Mouse (Mus musculus): ENCODE data around the gene Scd1.
"Not testable (repeated sequence)": the region's sequence is repeated elsewhere in the genome, so short reads cannot be mapped to it uniquely, and the experiment has no call there.

Scd1 gene

DNA sequence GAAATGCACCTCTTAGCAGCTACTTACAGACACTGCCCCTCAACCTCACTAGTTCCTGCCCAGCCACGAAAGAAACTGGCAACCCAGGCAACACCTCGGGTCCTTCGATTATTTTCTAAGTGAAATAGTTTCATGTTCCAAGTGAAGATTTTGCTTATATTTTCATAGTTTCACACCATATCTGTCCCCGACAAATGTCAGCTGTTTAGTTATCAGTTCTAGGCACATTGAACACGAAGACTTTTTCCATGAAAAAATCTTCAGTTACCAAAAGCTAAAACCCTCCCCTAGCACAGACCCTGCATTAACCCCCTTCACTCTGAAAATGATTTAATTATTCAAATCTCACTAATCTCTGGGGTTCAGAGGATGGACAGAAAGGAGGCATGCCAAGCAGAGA lies 10.9 kb downstream of the Scd1 start:
- DNase-seq: no peak

DNA sequence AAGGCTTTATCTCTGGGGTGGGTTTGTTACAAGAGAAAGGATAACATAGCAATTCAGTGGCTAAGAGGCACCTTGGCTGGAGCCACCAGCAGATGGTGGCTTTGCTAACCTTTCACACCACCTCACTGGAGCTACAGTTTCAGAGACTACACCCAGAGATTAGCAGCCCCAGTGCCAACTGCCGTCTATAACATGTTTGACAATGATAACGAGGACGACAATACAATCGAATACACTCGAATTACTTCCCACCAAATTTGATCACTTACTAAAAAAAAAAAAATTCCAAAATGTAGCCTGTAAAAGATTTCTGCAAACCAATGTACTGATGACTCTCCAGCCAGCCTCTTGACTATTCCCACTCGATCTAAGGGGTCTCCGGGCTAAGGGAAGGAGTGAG lies 12.7 kb downstream of the Scd1 start:
- no peak for DNase-seq

DNA sequence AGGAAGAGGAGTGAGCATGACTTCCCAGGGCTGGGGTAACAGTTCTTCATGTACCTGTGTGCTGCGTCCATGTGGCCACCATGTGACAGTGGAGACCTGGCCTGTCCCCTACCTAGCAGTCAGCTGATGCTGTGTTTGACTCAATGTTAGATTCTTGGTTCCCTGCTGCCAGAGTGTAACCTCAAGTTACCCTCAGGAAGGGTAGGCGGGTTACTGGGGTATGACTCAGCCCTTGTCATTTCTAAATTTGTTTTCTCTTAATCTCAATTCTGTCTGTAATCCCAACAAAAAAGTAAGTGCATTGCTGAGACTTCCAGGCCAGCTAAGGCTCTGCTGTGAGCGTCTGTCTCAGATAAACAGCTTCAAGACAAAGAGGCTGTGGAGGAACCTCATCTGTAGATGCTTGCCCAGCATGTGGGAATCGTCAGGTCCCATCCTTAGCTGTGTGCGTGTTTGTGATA lies 13.7 kb downstream of the Scd1 start:
- DNase-seq: no peak

DNA sequence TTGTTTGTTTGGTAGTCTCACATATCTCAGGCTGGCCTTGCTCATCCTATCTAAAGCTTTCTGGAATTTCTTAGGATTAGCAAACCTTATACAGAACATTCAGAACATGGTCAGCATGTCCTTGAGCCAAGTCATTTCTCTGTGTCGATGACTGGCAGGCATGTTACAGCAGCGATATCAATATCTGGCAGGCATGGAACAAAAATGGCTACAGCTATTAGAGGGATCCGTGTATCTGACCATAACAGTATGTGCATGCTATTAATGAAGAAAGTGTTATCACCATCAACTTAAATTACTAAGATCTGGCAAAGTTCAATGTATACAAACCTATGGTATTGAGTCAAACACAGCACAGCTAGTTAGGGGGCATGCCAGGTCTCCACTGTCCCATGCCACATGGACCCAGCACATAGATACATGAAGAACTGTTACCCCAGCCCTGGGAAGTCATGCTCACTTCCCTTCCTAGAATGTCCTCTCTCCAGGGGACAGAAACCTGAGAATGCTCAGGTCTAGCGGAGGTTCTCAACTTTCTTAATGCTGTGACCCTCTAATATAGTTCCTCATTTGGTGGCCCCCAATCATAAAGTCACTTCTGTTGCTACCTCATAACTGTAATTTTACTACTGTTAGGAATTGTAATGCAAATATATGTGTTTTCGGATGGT lies 15.2 kb downstream of the Scd1 start:
- no peak for DNase-seq

DNA sequence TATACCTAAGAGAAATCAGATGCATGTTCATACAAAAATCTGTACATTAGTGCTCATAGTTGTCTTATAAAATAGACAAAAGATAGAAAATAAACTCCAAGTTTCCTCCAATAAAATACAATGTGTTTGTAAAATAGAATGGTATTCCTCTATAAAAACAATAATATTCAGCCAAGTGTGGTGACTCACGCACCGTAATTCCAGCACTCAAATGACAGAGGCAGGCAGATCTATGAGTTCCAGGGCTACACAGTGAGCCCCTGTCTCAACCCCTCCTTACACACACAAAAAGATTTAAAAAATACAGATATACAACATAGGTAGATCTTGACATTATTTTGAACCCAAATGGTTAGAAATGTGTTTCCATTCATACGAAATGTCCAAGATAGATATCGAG lies 15.8 kb downstream of the Scd1 start:
- no peak for DNase-seq

DNA sequence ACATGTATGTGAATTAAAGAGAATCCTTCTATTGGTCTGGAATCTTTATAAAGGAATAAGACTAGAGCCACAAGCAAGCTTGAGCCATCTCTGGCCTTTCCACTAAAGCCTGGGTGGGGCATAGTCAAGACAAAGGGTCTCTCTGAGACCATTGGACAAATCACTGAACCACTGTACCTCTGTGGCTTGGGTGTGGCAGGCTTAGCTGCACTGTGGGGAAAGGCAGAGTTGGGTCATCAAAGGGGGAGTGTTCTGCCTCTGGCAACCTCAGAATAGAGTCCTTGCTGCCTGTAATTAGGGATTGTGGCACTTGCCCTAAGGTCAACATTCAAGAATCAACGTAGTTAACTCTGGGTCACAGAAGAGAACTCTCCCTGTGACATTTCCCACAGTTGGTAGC lies 18.2 kb downstream of the Scd1 start:
- no peak for DNase-seq

DNA sequence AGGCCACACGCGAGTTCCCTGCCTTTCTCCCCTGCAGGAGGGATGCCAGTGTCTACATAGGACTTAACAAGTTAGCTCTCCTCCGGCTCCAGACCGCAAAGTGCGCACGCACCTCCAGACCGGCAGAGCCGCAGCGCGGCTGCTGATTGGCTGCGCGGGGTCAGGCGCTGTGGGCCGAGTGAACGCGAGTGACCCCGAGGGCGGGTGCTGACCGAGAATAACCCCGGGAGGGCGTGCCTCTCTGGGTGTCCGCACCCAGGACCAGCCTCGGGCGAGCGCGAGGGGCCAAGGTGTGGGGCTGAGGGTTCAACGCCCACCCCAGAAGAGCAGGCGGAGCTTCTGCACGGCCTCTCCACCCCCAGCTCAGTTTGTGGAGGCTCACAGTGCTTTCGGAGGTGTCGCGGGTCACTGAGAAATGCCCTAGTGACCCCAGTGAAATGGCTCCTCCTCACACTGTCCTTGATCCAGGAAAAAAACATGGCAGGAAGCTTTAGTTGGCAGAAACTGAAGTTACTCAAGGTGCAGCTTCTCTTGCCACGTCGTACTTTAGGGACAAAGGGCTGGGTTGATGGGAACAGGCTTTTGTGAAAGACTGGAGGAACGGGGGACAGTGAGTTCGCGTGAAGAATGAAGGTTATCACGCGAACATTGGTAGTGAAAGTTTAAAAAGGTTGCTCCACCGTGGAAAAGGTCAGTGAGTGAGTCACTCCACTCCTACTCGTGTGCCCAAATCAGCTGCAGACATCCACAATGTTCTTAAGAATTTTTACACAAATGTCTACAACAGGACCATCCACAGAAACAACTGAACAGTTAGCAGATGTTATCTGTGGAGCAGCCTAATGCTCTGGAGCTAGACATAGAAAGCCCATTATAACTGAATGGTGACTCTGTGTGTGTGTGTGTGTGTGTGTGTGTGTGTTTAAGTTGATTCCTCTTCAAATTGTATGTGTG lies 18.9 kb downstream of the Scd1 start:
- DNase-seq: peak; percentile 93 to 94

DNA sequence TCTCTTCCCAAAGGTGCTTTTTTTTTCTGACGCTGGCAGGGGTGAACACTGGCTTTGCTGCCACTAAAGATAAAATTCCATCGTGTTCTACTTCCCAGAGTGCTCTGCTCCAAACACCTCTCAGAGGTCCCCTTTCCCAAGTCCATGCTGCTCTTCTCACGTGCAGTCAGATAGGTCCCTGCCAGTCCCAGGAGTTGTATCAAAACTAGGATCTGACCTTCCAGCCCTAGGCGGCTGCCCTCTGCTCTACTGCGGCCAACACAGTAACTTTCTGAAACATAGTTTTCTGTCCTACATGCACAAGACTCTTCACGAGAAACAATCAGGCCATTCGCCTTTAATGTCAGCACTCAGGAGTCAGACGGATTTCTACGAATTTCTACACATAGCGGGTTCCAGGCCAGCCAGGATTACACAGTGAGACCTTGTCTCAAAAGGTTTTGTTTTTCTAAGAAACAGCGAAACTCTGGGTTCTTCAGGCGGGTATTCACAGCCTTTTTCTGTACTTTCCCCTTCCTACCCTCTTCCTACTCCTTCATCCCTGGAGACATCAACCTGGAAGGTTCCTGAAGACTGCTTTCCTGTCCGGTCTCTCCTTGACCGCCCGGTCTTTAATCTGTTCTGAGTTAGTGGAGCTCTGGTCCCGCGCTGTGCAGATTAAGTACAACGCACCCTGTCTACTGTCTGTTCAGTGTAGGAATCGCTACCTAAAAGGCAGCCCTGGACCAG lies 19.8 kb downstream of the Scd1 start:
- no peak for DNase-seq

DNA sequence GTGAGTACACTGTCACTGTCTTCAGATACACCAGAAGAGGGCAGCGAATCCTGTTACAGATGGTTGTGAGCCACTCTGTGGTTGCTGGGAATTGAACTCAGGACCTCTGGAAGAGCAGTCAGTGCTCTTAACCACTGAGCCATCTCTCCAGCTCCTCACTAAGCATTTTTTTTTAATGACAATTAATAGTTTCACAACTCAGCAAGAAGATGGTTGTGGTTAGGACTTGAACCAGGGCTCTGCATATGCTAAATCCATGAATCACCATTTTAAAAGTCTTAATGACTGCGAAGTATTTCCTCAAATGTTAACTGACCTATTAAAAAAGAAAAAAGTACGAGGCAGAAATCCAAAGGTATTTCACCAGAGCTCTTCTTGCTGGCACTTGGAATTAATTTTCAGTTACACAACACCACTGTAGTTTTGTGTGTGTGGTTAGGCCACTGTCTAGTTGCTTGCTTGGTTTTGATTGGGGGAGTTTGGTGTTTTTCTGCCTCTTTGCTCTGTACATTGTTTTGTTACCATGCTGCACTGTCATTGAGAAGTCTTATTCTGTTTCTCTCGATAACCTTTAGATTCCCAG lies 20.5 kb downstream of the Scd1 start:
- no peak for DNase-seq

DNA sequence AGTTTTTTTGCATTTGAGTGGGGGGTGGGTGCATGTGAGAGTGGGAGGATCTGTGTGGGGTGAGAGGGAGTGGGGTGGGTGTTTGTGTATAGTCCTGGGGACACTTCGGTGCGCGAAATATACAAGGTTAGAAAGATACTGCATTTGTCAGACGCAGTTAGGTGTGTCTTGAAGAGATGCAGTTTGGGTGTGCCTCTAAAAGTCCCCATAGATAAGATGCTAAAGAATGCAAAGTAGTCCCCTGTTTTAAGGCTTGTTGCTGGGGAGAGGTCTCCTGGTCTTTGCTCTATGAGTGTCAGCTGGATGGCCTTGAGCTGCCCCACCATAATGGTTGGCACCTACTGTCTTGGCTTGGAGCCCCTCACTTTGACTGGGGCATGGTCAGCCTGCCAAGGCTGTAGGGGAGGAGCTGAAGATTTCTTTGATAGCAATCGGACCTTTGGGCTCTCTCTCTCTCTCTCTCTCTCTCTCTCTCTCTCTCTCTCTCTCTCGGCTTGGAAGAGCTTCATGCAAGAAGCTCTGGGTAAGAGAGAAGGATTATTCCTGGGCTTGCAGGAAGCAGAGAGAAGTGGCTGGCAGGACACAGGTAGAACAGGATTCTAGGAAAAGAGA lies 21.7 kb downstream of the Scd1 start:
- no peak for DNase-seq

DNA sequence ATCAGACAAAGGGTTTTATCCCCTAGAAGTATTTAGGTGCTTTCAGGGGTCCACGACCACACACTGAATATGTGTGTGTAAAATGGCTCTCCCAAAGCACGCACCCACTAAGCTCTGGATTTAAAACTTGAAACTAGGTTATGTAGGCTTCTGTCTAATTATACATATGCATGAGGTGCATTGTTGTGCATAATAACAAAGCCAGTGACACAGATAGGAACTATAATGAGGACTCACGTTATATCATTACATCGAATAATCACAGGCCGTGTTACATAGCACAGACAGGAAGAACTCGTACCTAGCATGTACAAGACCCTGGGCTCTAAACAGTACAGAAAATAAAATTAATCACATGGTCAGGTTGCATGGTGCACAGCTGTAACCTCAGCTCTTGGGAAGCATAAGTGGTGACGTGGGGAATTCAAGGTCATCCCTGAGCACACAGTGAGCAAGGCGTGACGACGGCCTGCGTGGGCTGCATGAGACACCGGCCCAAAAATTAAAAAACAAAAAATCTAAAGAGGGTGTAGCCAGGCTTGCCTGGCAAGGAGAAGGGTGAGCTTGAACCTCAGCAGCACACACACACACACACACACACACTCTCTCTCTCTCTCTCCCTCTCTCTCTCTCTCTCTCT lies 24.9 kb downstream of the Scd1 start:
- DNase-seq: no peak

DNA sequence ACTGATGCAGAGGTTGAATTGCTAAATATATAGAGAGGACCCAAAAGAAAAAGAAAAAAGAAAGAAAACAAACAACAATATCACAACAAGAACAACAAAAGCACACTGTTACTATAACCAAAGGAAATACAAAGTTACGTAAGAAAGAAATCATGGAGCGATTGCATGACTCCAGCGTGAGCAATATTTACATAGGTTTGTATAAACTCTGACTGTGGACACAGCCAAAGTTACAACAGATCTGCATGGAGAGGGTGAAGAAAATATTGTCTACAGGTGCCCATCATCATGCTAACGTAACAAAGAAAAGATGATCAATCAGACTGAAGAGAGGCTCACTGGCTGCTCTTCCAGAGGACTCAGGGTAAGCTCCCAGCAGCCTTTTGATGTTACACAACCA lies 27.6 kb downstream of the Scd1 start:
- DNase-seq: no peak

DNA sequence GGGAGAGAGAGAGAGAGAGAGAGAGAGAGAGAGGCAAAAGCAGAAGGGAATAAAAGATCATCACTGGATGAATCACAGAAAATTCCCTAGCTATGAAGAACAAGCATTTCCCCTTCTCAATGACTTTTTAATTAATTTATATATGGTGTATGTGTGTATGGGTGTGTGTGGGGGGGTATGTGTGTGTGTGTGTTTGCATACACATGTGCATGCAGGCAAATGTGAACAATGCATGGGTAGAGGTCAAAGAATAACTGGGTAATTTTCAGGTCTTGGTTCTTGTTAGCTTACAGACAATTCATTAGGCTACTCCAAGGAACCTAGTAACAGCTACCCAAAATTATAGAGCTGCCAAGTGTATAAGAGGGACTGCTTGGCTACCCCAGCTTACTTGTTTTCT lies 28.6 kb downstream of the Scd1 start:
- no peak for DNase-seq

DNA sequence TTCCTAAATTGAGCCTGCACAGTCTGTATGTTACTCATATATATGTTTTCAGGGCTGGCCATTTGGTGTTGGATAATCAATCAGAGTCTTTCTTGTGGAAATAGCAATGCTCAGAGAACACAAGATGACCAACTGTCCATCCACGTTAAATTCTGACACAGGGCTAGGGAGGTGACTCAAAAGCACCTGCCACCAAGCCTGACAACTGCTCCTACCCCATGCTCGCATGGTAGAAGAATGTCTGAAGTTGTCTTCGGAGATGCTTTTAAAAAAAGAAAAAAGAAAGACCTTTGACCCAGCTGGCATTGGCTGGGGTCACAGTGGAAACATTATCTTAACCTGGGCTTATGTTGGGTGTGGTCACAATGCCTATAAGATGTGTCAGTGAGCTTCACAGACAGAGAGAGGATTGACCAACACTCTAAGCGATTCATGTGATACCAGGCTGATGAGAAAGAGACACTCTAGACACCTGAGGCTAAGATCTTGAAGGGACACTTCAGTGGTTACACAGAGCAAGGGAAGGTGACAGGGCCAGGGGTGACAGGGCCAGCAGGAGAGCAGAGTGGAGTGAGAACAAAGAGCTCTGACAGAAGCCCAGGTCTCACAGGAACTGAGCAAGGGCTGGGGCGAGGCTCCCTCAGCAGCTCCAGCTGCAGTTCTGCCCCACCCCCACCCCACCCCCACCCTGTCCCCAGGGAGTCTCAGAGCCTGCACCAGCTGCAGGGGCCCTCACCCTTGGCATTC lies 29.9 kb downstream of the Scd1 start:
- DNase-seq: peak in 1 of 2 experiments; percentile 22

DNA sequence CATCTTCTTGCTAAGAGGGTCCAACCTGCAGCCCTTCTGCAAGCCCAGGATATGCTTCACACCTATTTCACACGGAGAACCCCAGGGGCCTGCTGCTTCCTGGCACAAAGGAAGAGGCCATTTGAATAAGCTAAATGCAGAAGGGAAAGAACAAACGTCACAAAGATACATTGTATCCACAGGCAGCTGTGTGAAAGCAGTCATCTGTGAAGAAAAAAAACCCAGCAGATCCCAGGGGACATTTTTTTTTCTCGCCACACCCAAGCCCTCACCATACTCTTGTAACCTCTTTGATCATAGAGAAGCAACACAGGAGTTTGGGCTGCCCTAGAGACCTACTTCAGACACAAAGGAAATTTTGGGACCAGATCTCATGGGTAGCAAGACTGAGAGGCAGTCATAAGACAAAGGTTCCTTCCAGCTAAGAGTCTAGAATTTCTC lies 31.1 kb downstream of the Scd1 start:
- DNase-seq: no peak

DNA sequence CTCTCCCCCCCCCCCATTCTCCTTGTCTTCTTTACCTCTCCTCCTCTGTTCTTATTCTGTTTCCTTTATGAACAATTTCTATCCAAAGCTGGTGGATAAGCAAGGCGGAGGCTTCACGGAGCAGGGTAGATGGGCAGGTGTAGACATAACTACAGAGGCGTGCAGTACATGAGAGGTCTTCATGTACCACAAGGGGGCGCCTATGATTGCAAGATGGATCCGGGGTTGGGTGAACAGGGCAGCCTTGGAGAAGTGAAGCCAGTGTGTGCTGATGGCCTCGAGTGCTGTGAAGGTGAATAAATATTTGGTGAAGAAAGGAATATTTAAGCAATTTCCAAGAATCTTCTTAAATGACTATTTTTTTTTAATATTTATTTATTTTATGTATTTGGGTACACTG lies 34.7 kb downstream of the Scd1 start:
- peak; percentile 58 to 71 for DNase-seq

DNA sequence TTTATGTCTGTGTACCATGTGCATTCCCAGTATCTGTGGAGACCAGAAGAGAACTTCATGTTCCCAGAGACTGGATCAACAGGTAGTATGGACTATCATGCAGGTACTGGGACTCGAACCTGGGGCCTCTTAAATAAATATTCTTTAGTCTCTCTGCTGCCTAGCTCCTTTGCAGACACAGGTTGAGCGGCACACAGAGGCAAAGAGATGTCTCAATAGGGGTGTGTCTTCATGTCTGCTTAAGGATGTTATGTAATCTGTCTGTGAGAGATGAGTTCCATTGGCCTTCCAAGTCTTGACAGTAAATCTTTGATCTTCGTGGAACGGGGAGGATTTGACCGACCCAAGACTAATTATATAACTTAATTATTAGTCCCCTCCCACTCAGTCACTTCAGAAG lies 37.4 kb downstream of the Scd1 start:
- no peak for DNase-seq

DNA sequence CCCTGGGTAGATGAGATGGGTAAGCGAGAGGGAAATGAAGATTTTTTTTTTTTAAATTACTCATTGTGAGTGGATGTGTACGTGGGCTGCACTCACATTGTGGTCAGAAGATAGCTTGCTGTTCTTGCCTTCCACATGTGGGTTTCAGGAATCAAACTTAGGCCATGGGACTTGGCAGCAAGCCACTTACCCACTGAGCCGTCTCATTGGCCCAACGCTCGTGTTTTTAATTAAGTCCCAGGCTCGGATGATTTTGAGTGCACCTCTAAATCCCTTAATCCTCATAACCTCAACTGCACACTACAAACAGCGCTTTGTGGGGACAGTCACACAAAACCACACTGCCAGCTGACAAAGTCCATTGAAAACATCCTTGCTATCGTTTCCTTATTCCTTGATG lies 38.3 kb downstream of the Scd1 start:
- DNase-seq: no peak

DNA sequence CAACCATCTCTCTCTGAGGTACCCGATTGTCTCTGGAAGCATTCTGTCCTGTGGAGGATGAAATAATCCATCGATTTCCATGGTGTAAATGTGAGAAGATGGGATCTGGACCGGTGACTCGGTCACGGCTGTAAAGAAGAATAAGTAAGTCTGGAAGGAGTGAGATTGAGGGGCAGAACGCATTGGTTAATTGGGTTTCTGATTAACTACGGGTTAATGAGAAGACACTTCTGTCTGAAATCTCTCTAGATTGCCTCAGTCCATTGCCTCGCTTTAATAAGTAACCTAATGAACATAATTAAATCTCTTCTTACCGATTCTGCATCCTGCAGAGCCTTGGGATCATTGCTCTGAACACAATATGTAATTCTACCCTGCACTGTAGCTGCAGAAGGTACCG lies 40.6 kb downstream of the Scd1 start:
- not testable (repeated sequence) for DNase-seq

DNA sequence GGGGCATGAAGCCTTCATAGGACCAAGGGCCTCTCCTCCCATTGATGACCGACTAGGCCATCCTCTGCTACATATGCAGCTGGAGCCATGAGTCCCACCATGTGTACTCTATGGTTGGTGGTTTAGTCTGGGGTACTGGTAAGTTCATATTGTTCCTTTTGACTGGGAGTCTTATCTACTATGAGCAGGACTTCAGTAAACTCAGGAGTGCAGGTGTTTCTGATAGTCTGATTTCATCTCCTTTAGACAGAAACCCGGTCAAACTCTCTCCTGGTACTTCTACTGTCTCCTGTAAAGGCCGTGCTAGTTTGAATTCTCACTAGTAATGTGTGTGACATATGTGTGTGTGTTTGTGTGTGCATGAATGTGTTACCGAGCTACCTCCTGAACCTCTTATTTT lies 41.9 kb downstream of the Scd1 start:
- no peak for DNase-seq

DNA sequence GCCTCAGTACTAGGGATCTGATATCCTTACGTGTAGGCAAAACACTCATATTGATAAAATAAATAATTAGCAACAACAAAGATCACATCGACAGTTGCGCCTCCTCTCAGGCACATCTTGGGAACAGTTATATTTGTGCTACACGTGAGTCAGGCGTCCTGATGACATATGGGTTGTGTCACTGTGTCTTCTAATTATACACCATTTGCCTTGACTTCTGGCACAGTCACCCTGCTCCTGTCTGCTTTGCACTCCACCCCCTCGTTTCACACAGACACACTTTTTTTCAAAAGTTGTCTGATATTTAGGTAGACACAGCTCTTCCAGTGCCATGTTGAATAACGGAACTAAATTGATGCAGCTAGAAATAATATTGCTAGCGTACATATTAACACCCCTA lies 43.6 kb downstream of the Scd1 start:
- no peak for DNase-seq

All from thymus, adult 18-20 months (tissue).